Mouse (Mus musculus): ENCODE measurements around the gene Ddias. TPM values are rescaled to one million over a fixed set of nuclear protein-coding genes. Genes with fewer than 3 reads are reported as not detected.

The Ddias gene
- total and polyA plus RNA-seq, 2 experiments from 2014 or later = 3.2 to 4.2 TPM

- no peaks in the 10 kb centered on the region for H3K9me3 ChIP-seq (ENCODE audit: low read length)
- 90% methylated on average over 9 of the region's 9 CpGs for WGBS
- DNase-seq (no peak), ATAC-seq (no peak)
- TF ChIP-seq CTCF (IDR thresholded peaks at IDR 0.05; ENCODE audit: low read depth) = no peak
- H3K27me3 ChIP-seq (ENCODE audit: insufficient read depth, low read length) = no peaks in the 10 kb centered on the region
- no peak overlapping the region for H3K4me3 ChIP-seq (ENCODE audit: low read depth, low read length)
- H3K4me1 ChIP-seq (ENCODE audit: insufficient read depth) = no peaks in the 10 kb centered on the region
- no peaks in the 10 kb centered on the region for H3K36me3 ChIP-seq (ENCODE audit: insufficient read depth)
- H3K27ac ChIP-seq (ENCODE audit: low read depth, low read length) = no peak overlapping the region
- H3K9ac ChIP-seq = no peak overlapping the region
- H3K4me2 ChIP-seq (ENCODE audit: low read depth) = no peak overlapping the region
These were observed 56.2 kb downstream of the Ddias start for GRCm38 (mm10) chr7:92817886-92818285.

DNA sequence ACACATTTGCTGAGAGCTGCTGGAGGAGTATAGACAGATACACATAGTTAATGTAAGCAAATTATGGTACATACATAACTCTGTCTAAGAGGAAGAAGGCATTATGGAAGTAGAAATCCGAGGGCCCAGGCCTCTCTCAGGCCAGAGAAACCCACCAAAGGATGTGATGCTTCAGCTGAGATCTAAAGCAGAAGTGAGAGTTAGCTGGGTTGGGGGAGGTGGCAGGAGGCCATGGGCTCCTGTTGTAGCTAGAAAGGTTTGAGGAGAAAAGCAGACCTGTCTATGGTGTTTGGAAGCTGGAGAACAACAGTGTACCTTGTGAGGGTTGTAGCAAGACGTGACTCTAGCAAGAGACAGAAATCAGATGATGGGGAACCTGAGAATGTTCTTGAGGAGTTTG lies 56.8 kb downstream of the Ddias start:
- H3K4me2 ChIP-seq (ENCODE audit: low read depth) = no peak overlapping the region
- no peak for ATAC-seq
- no peaks in the 10 kb centered on the region for H3K27me3 ChIP-seq (ENCODE audit: insufficient read depth, low read length)
- no peak for DNase-seq
- TF ChIP-seq CTCF (IDR thresholded peaks at IDR 0.05; ENCODE audit: low read depth) = no peak
- H3K9ac ChIP-seq = no peak overlapping the region
- H3K4me3 ChIP-seq (ENCODE audit: low read depth, low read length) = no peak overlapping the region
- no peaks in the 10 kb centered on the region for H3K36me3 ChIP-seq (ENCODE audit: insufficient read depth)
- no peaks in the 10 kb centered on the region for H3K9me3 ChIP-seq (ENCODE audit: low read length)
- no peaks in the 10 kb centered on the region for H3K4me1 ChIP-seq (ENCODE audit: insufficient read depth)
- H3K27ac ChIP-seq (ENCODE audit: low read depth, low read length) = no peak overlapping the region
- 86% methylated on average over 2 of the region's 2 CpGs for WGBS

DNA sequence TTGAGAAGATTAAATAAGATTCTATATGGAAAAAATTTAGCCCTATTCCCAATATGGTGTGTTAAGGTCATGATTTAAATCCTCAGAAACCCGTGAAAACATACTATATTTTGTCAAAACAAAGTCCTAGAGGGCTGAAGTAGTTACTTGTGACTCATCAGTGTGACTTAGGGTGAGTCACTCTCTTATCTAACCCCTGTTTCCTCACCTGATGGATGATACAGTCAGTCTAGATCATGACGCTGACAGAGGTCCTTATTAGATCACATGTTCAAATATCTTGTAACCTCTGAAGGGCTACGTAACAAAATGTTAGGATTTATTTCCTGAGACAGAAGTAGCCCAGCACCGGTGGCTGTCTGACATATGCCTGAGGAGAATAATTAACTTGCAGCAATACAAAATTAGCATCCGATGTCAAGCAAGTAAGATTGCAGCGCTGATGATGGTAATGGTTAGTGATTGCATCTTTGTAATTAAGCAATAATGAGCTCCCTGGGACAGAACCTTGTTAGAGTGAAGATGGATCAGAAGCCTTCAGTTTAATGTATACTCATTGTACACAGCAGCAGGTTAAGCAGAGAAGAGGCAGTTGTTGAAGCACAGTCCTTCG lies 62.3 kb downstream of the Ddias start:
- no peak for DNase-seq
- no peaks in the 10 kb centered on the region for H3K4me1 ChIP-seq (ENCODE audit: insufficient read depth)
- no peak overlapping the region for H3K4me2 ChIP-seq (ENCODE audit: low read depth)
- ATAC-seq = no peak
- no peak for TF ChIP-seq CTCF (IDR thresholded peaks at IDR 0.05; ENCODE audit: low read depth)
- H3K9me3 ChIP-seq (ENCODE audit: low read length) = no peaks in the 10 kb centered on the region
- WGBS = 60% methylated on average over 7 of the region's 7 CpGs
- H3K27me3 ChIP-seq (ENCODE audit: insufficient read depth, low read length) = no peaks in the 10 kb centered on the region
- no peak overlapping the region for H3K27ac ChIP-seq (ENCODE audit: low read depth, low read length)
- no peak overlapping the region for H3K4me3 ChIP-seq (ENCODE audit: low read depth, low read length)
- H3K36me3 ChIP-seq (ENCODE audit: insufficient read depth) = no peaks in the 10 kb centered on the region
- H3K9ac ChIP-seq = no peak overlapping the region

Other genes with a start within 250 kb of the Ddias start
- 28.7 and 30.8 TPM in 2 replicates for gene Ankrd42, start 237.1 kb downstream of the Ddias start, total RNA-seq (2014; rRNA removed)
- gene Ankrd42, start 237.1 kb downstream of the Ddias start, polyA plus RNA-seq (2015; fragmentation: Nextera tagmentation; extraction: Ambion mirVana) = 12.2 and 22.0 TPM in 2 replicates
- 41.9 and 52.5 TPM in 2 replicates for gene Pcf11, start 204.3 kb downstream of the Ddias start, total RNA-seq (2014; rRNA removed)
- 13.2 and 14.3 TPM in 2 replicates for gene Pcf11, start 204.3 kb downstream of the Ddias start, polyA plus RNA-seq (2015; fragmentation: Nextera tagmentation; extraction: Ambion mirVana)
- gene Rab30, start 132.6 kb downstream of the Ddias start, total RNA-seq (2014; rRNA removed) = 25.3 and 36.1 TPM in 2 replicates
- gene Rab30, start 132.6 kb downstream of the Ddias start, polyA plus RNA-seq (2015; fragmentation: Nextera tagmentation; extraction: Ambion mirVana) = 14.7 and 15.0 TPM in 2 replicates
- 15.7 and 20.8 TPM in 2 replicates for gene Prcp, start 223 bp upstream of the Ddias start, total RNA-seq (2014; rRNA removed)
- gene Prcp, start 223 bp upstream of the Ddias start, polyA plus RNA-seq (2015; fragmentation: Nextera tagmentation; extraction: Ambion mirVana) = 11.6 and 12.5 TPM in 2 replicates
- gene Fam181b, start 205.6 kb upstream of the Ddias start, total RNA-seq (2014; rRNA removed) = 40.0 and 42.6 TPM in 2 replicates
- 37.2 and 37.5 TPM in 2 replicates for gene Fam181b, start 205.6 kb upstream of the Ddias start, polyA plus RNA-seq (2015; fragmentation: Nextera tagmentation; extraction: Ambion mirVana)

Measured in forebrain, postnatal 0 days (tissue).